26 mouse cellular contexts compared by ENCODE assay signal in the genomic region with DNA sequence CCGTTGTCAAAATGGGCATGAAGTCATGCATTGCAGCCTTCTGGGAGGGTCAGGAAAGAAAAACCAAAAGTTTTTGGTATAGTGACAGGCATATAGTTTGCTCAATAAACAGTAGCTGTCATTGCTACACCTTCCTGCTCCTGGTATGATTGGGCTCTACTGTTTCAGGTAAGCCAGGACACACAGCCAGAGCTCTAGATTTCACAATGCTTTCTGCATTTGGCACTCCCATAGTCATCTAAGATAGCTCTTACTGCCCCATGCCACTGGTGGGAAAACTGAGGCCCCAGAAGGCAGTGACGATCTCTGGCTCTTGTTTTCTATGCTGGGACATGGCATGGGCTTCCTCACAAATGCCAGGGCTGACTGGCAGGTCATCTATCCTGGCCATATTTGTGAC.
"Had no signal": no experiment of that assay in that cellular context is flagged by ENCODE, and none has a peak within 500 bp of the region (broad histone marks: within the 10 kb centered on the region; RNA-seq: fewer than 3 reads in every experiment).

No protein-coding gene starts in this region.

- H3K9ac ChIP-seq: heart, embryonic 13.5 days; heart, embryonic 15.5 days; hindbrain, embryonic 13.5 days; hindbrain, embryonic 15.5 days; kidney, embryonic 15.5 days; limb, embryonic 13.5 days; limb, embryonic 15.5 days; liver, embryonic 13.5 days had no signal

- H3K4me3 ChIP-seq: heart, adult 2 months; heart, embryonic 13.5 days; heart, embryonic 15.5 days; hindbrain, embryonic 13.5 days; hindbrain, embryonic 15.5 days; kidney, embryonic 15.5 days; limb, embryonic 13.5 days; limb, embryonic 15.5 days; liver, embryonic 13.5 days had no signal

- H3K9me3 ChIP-seq: heart, embryonic 15.5 days; hindbrain, embryonic 13.5 days; hindbrain, embryonic 15.5 days; kidney, embryonic 15.5 days; limb, embryonic 13.5 days; limb, embryonic 15.5 days; liver, embryonic 13.5 days had no signal

- H3K4me2 ChIP-seq: heart, embryonic 11.5 days; heart, embryonic 13.5 days; heart, embryonic 15.5 days; hindbrain, embryonic 13.5 days; hindbrain, embryonic 15.5 days; kidney, embryonic 15.5 days; limb, embryonic 13.5 days; limb, embryonic 15.5 days; liver, embryonic 13.5 days had no signal

- H3K27me3 ChIP-seq: heart, embryonic 13.5 days; heart, embryonic 15.5 days; hindbrain, embryonic 13.5 days; hindbrain, embryonic 15.5 days; kidney, embryonic 15.5 days; limb, embryonic 13.5 days; limb, embryonic 15.5 days; liver, embryonic 13.5 days had no signal

- ATAC-seq: hindbrain, postnatal 0 days; intestine, embryonic 16.5 days had no signal

- H3K27ac ChIP-seq: heart, adult 2 months; heart, embryonic 13.5 days; heart, embryonic 15.5 days; hindbrain, embryonic 13.5 days; hindbrain, embryonic 15.5 days; hindbrain, postnatal 0 days; kidney, embryonic 15.5 days; kidney, postnatal 0 days; limb, embryonic 13.5 days; limb, embryonic 15.5 days; liver, embryonic 13.5 days had no signal

- DNase-seq: gastrocnemius, postnatal 10 days; gastrocnemius, postnatal 36 days; heart, adult 11 months; heart, adult 2 months; heart, postnatal 14 days; heart, postnatal 36 days; kidney, adult 11 months; kidney, adult 2 months; kidney, adult 9 months; kidney, postnatal 14 days; kidney, postnatal 36 days; layer of hippocampus, adult 9-11 months; layer of hippocampus, postnatal 36 days; left cerebral cortex, postnatal 4 days; liver, embryonic 13.5 days had no signal
